Mouse (Mus musculus): ENCODE results near the gene Aldh18a1.
"Not testable (repeated sequence)": the region's sequence is repeated elsewhere in the genome, so short reads cannot be mapped to it uniquely, and the experiment has no call there.

Aldh18a1 gene

GRCm38 (mm10) chr19:40587491-40588292 is 571 bp downstream of the Aldh18a1 start:
- in situ Hi-C loops (cut with MboI; ENCODE audit: low sequenced_read_pairs): no loop called here

GRCm38 (mm10) chr19:40586908-40587307 is 1.4 kb downstream of the Aldh18a1 start:
- in situ Hi-C loops (cut with MboI; ENCODE audit: low sequenced_read_pairs): no loop called here

GRCm38 (mm10) chr19:40581662-40582061 is 6.6 kb downstream of the Aldh18a1 start:
- in situ Hi-C loops (cut with MboI; ENCODE audit: low sequenced_read_pairs): no loop called here

- in situ Hi-C loops (cut with MboI; ENCODE audit: low sequenced_read_pairs): no loop called here
Observed at GRCm38 (mm10) chr19:40580902-40581301, 7.4 kb downstream of the Aldh18a1 start.

GRCm38 (mm10) chr19:40575438-40575837 is 12.8 kb downstream of the Aldh18a1 start:
- in situ Hi-C loops (cut with MboI; ENCODE audit: low sequenced_read_pairs): no loop called here

GRCm38 (mm10) chr19:40570726-40571125 is 17.5 kb downstream of the Aldh18a1 start:
- in situ Hi-C loops (cut with MboI; ENCODE audit: low sequenced_read_pairs): no loop called here

- in situ Hi-C loops (cut with MboI; ENCODE audit: low sequenced_read_pairs): no loop called here
Observed at GRCm38 (mm10) chr19:40567616-40568015, 20.6 kb downstream of the Aldh18a1 start.

- in situ Hi-C loops (cut with MboI; ENCODE audit: low sequenced_read_pairs): no loop called here
Observed at GRCm38 (mm10) chr19:40563880-40564645, 24.2 kb downstream of the Aldh18a1 start.

GRCm38 (mm10) chr19:40561521-40561920 is 26.7 kb downstream of the Aldh18a1 start:
- in situ Hi-C loops (cut with MboI; ENCODE audit: low sequenced_read_pairs): not testable (repeated sequence)

GRCm38 (mm10) chr19:40556029-40556428 is 32.2 kb downstream of the Aldh18a1 start:
- in situ Hi-C loops (cut with MboI; ENCODE audit: low sequenced_read_pairs): no loop called here

- in situ Hi-C loops (cut with MboI; ENCODE audit: low sequenced_read_pairs): no loop called here
Observed at GRCm38 (mm10) chr19:40555136-40555535, 33.1 kb downstream of the Aldh18a1 start.

GRCm38 (mm10) chr19:40554343-40554742 is 33.9 kb downstream of the Aldh18a1 start:
- in situ Hi-C loops (cut with MboI; ENCODE audit: low sequenced_read_pairs): no loop called here

GRCm38 (mm10) chr19:40553849-40554248 is 34.4 kb downstream of the Aldh18a1 start:
- in situ Hi-C loops (cut with MboI; ENCODE audit: low sequenced_read_pairs): no loop called here

GRCm38 (mm10) chr19:40553014-40553789 is 35.1 kb downstream of the Aldh18a1 start:
- in situ Hi-C loops (cut with MboI; ENCODE audit: low sequenced_read_pairs): no loop called here

- in situ Hi-C loops (cut with MboI; ENCODE audit: low sequenced_read_pairs): loop anchor here (5.0 kb wide), 1 partner anchor 202 kb away; no protein-coding TSS in a partner anchor
Observed at GRCm38 (mm10) chr19:40549516-40550135, 38.6 kb downstream of the Aldh18a1 start.

GRCm38 (mm10) chr19:40548796-40549515 is 39.3 kb downstream of the Aldh18a1 start:
- in situ Hi-C loops (cut with MboI; ENCODE audit: low sequenced_read_pairs): loop anchor here (5.0 kb wide), 1 partner anchor 202 kb away; no protein-coding TSS in a partner anchor

GRCm38 (mm10) chr19:40548386-40548785 is 39.9 kb downstream of the Aldh18a1 start:
- in situ Hi-C loops (cut with MboI; ENCODE audit: low sequenced_read_pairs): loop anchor here (5.0 kb wide), 1 partner anchor 201 kb away; no protein-coding TSS in a partner anchor

GRCm38 (mm10) chr19:40544856-40545255 is 43.4 kb downstream of the Aldh18a1 start:
- in situ Hi-C loops (cut with MboI; ENCODE audit: low sequenced_read_pairs): loop anchor here (5.0 kb wide), 1 partner anchor 198 kb away; no protein-coding TSS in a partner anchor

- in situ Hi-C loops (cut with MboI; ENCODE audit: low sequenced_read_pairs): no loop called here
Observed at GRCm38 (mm10) chr19:40542776-40543175, 45.5 kb downstream of the Aldh18a1 start.

GRCm38 (mm10) chr19:40536526-40536925 is 51.7 kb downstream of the Aldh18a1 start:
- in situ Hi-C loops (cut with MboI; ENCODE audit: low sequenced_read_pairs): no loop called here

Measured in CH12F3 (cell line).